Mouse (Mus musculus) heart, embryonic 13.5 days (tissue): ENCODE measurements at regions not wholly inside any gene's neighbourhood (a gene's known extent, or its start where the extent isn't known, plus 50 kb on each side); places are given as distances from the start of the nearest gene placed in this dataset.

Source experiments
- ATAC-seq: fragments of 200-750 bp; cut with Nextera tagmentation; 2 replicates; pipeline ENCODE4 v1.8.0; 2017; ENCODE audit warnings: moderate TSS enrichment; ENCODE audit not compliant: insufficient number of reproducible peaks, low FRiP score, low TSS enrichment; ENCODE audit errors: extremely low read depth
- H3K27ac ChIP-seq: fragments of 300-500 bp; sonication (generic); replicated peaks from 2 replicates; pipeline ENCODE4 v1.5.1; 2015; ENCODE audit warnings: moderate library complexity, mild to moderate bottlenecking, inconsistent platforms
- H3K27me3 ChIP-seq: fragments of 300-500 bp; sonication (generic); replicated peaks from 2 replicates; pipeline ENCODE4 v1.6.1; 2015; ENCODE audit warnings: mild to moderate bottlenecking, inconsistent platforms
- H3K36me3 ChIP-seq: fragments of 300-500 bp; sonication (generic); 2 replicates; pipeline ENCODE4 v1.6.1; 2015; ENCODE audit warnings: mild to moderate bottlenecking, inconsistent platforms
- H3K4me1 ChIP-seq: fragments of 300-500 bp; sonication (generic); 2 replicates; pipeline ENCODE4 v1.6.1; 2015; ENCODE audit warnings: inconsistent platforms
- H3K4me2 ChIP-seq: fragments of 300-500 bp; sonication (generic); 2 replicates; pipeline ENCODE4 v1.6.1; 2015; ENCODE audit warnings: inconsistent platforms, mild to moderate bottlenecking, moderate library complexity
- H3K4me3 ChIP-seq: fragments of 300-500 bp; sonication (generic); 2 replicates; pipeline ENCODE4 v1.5.1; 2015; ENCODE audit warnings: moderate library complexity, mild to moderate bottlenecking, inconsistent platforms
- H3K9ac ChIP-seq: fragments of 300-500 bp; sonication (generic); 2 replicates; pipeline ENCODE4 v1.6.1; 2015; ENCODE audit warnings: inconsistent platforms, mild to moderate bottlenecking, moderate library complexity
- H3K9me3 ChIP-seq: fragments of 300-500 bp; sonication (generic); 2 replicates; pipeline ENCODE4 v1.6.1; 2016; ENCODE audit warnings: inconsistent platforms
- WGBS: fragments of 180-500 bp; shearing (Covaris S2); methylation state at CpG from one replicate; pipeline ENCODE4 v1.1.7; 2015; ENCODE audit warnings: mixed read lengths; 5-methylcytosine and 5-hydroxymethylcytosine counted together

- no peak overlapping the region for H3K9ac ChIP-seq
Measured at GRCm38 (mm10) chr8:11947766-11948165, 107.5 kb downstream of the Tex29 start.

GRCm38 (mm10) chr8:11956268-11956667 lies 116.0 kb downstream of the Tex29 start:
- 23% methylated on average over 7 of the region's 7 CpGs for WGBS
- no peak overlapping the region for H3K4me2 ChIP-seq

More at GRCm38 (mm10) chr8:11947766-11948165, 107.5 kb downstream of the Tex29 start:
- H3K27ac ChIP-seq: no peak overlapping the region
- H3K4me2 ChIP-seq: no peak overlapping the region
- peaks cover 5% of the 10 kb centered on the region; the same call in 1 of the 2 replicates for H3K27me3 ChIP-seq
- ATAC-seq: no peak
- 72% methylated on average over 8 of the region's 8 CpGs for WGBS
- H3K36me3 ChIP-seq: no peaks in the 10 kb centered on the region
- no peak overlapping the region for H3K4me3 ChIP-seq
- no peaks in the 10 kb centered on the region for H3K4me1 ChIP-seq
- peaks cover 5% of the 10 kb centered on the region; the same call in 1 of the 2 replicates for H3K9me3 ChIP-seq

GRCm38 (mm10) chr8:11957046-11957783 lies 116.9 kb downstream of the Tex29 start:
- ATAC-seq: no peak
- WGBS: 57% methylated on average over 7 of the region's 7 CpGs
- Histone ChIP-seq H3K9ac (no peak overlapping the region), H3K4me2 (no peak overlapping the region), H3K27ac (no peak overlapping the region), H3K4me1 (no peaks in the 10 kb centered on the region), H3K27me3 (peaks cover 41% of the 10 kb centered on the region), H3K9me3 (no peaks in the 10 kb centered on the region), H3K36me3 (no peaks in the 10 kb centered on the region), H3K4me3 (no peak overlapping the region)

More at GRCm38 (mm10) chr8:11956268-11956667, 116.0 kb downstream of the Tex29 start:
- Histone ChIP-seq H3K4me3 (no peak overlapping the region), H3K9ac (no peak overlapping the region), H3K36me3 (no peaks in the 10 kb centered on the region), H3K9me3 (peaks cover 5% of the 10 kb centered on the region; the same call in 1 of the 2 replicates), H3K4me1 (no peaks in the 10 kb centered on the region), H3K27ac (no peak overlapping the region), H3K27me3 (peaks cover 36% of the 10 kb centered on the region)
- no peak for ATAC-seq

GRCm38 (mm10) chr8:11958176-11958575 lies 117.9 kb downstream of the Tex29 start:
- Histone ChIP-seq H3K4me2 (no peak overlapping the region), H3K27me3 (peaks cover 46% of the 10 kb centered on the region), H3K36me3 (no peaks in the 10 kb centered on the region), H3K9me3 (no peaks in the 10 kb centered on the region), H3K4me1 (no peaks in the 10 kb centered on the region), H3K9ac (no peak overlapping the region), H3K4me3 (no peak overlapping the region), H3K27ac (no peak overlapping the region)
- no peak for ATAC-seq
- 50% methylated on average over 5 of the region's 5 CpGs for WGBS

GRCm38 (mm10) chr8:11959466-11959865 lies 119.2 kb downstream of the Tex29 start:
- Histone ChIP-seq H3K4me2 (no peak overlapping the region), H3K27ac (no peak overlapping the region), H3K36me3 (no peaks in the 10 kb centered on the region), H3K9me3 (no peaks in the 10 kb centered on the region), H3K4me3 (no peak overlapping the region), H3K27me3 (peaks cover 44% of the 10 kb centered on the region), H3K4me1 (no peaks in the 10 kb centered on the region), H3K9ac (no peak overlapping the region)
- WGBS: 68% methylated on average over 4 of the region's 4 CpGs
- ATAC-seq: no peak

- H3K4me1 ChIP-seq: no peaks in the 10 kb centered on the region
- H3K27ac ChIP-seq: no peak overlapping the region
- WGBS: 65% methylated on average over 1 of the region's 1 CpGs
- H3K36me3 ChIP-seq: no peaks in the 10 kb centered on the region
- H3K4me2 ChIP-seq: no peak overlapping the region
- no peak for ATAC-seq
- peaks cover 18% of the 10 kb centered on the region for H3K27me3 ChIP-seq
- H3K9me3 ChIP-seq: no peaks in the 10 kb centered on the region
- H3K4me3 ChIP-seq: no peak overlapping the region
- H3K9ac ChIP-seq: no peak overlapping the region
Measured at GRCm38 (mm10) chr8:11963575-11963974, 123.3 kb downstream of the Tex29 start.

GRCm38 (mm10) chr8:11967670-11968069 lies 127.4 kb downstream of the Tex29 start:
- Histone ChIP-seq H3K4me2 (no peak overlapping the region), H3K36me3 (no peaks in the 10 kb centered on the region), H3K9ac (no peak overlapping the region), H3K4me1 (no peaks in the 10 kb centered on the region), H3K27me3 (peaks cover 7% of the 10 kb centered on the region), H3K9me3 (no peaks in the 10 kb centered on the region), H3K4me3 (no peak overlapping the region), H3K27ac (no peak overlapping the region)
- no peak for ATAC-seq
- 72% methylated on average over 7 of the region's 7 CpGs for WGBS

GRCm38 (mm10) chr8:11970515-11970914 lies 130.2 kb downstream of the Tex29 start:
- 77% methylated on average over 9 of the region's 9 CpGs for WGBS
- no peak for ATAC-seq
- no peak overlapping the region for H3K9ac ChIP-seq

GRCm38 (mm10) chr8:11973436-11973835 lies 133.2 kb downstream of the Tex29 start:
- Histone ChIP-seq H3K4me3 (no peak overlapping the region), H3K36me3 (no peaks in the 10 kb centered on the region), H3K4me1 (no peaks in the 10 kb centered on the region), H3K27ac (no peak overlapping the region), H3K27me3 (peaks cover 4% of the 10 kb centered on the region; the same call in 1 of the 2 replicates), H3K4me2 (no peak overlapping the region), H3K9ac (no peak overlapping the region), H3K9me3 (no peaks in the 10 kb centered on the region)
- 58% methylated on average over 10 of the region's 10 CpGs for whole genome bisulfite sequencing
- no peak for ATAC-seq

More at GRCm38 (mm10) chr8:11970515-11970914, 130.2 kb downstream of the Tex29 start:
- Histone ChIP-seq H3K9me3 (no peaks in the 10 kb centered on the region), H3K4me2 (no peak overlapping the region), H3K27ac (no peak overlapping the region), H3K4me3 (no peak overlapping the region), H3K27me3 (peaks cover 8% of the 10 kb centered on the region), H3K4me1 (no peaks in the 10 kb centered on the region), H3K36me3 (no peaks in the 10 kb centered on the region)

GRCm38 (mm10) chr8:11977121-11977520 lies 136.8 kb downstream of the Tex29 start:
- H3K9ac ChIP-seq: no peak overlapping the region
- WGBS: 80% methylated on average over 9 of the region's 9 CpGs
- no peak overlapping the region for H3K27ac ChIP-seq
- H3K4me3 ChIP-seq: no peak overlapping the region
- H3K4me2 ChIP-seq: no peak overlapping the region
- no peaks in the 10 kb centered on the region for H3K9me3 ChIP-seq
- no peaks in the 10 kb centered on the region for H3K36me3 ChIP-seq
- peaks cover 4% of the 10 kb centered on the region; the same call in 1 of the 2 replicates for H3K27me3 ChIP-seq
- H3K4me1 ChIP-seq: 0 out of 2 replicates have a peak, but pooled peaks cover 4% of the 10 kb centered on the region
- no peak for ATAC-seq

- H3K4me3 ChIP-seq: no peak overlapping the region
- no peaks in the 10 kb centered on the region for H3K9me3 ChIP-seq
- 0 out of 2 replicates have a peak, but pooled peaks cover 4% of the 10 kb centered on the region for H3K4me1 ChIP-seq
- no peaks in the 10 kb centered on the region for H3K36me3 ChIP-seq
- no peak overlapping the region for H3K27ac ChIP-seq
- ATAC-seq: no peak
- no peak overlapping the region for H3K4me2 ChIP-seq
- H3K27me3 ChIP-seq: peaks cover 17% of the 10 kb centered on the region; the same call in 1 of the 2 replicates
- 48% methylated on average over 1 of the region's 1 CpGs for WGBS
- no peak overlapping the region for H3K9ac ChIP-seq
Measured at GRCm38 (mm10) chr8:11979056-11979455, 138.8 kb downstream of the Tex29 start.

- Histone ChIP-seq H3K36me3 (no peaks in the 10 kb centered on the region), H3K4me1 (0 out of 2 replicates have a peak, but pooled peaks cover 4% of the 10 kb centered on the region), H3K27ac (no peak overlapping the region), H3K27me3 (peaks cover 20% of the 10 kb centered on the region; the same call in 1 of the 2 replicates), H3K9me3 (no peaks in the 10 kb centered on the region), H3K4me3 (no peak overlapping the region), H3K9ac (no peak overlapping the region), H3K4me2 (no peak overlapping the region)
- WGBS: 73% methylated on average over 2 of the region's 2 CpGs
- no peak for ATAC-seq
Measured at GRCm38 (mm10) chr8:11981458-11981857, 141.2 kb downstream of the Tex29 start.
